Mouse (Mus musculus) kidney, embryonic 15.5 days (tissue): ENCODE data around the gene Ppp1r13l. TPM values are rescaled to one million over a fixed set of nuclear protein-coding genes. Genes with fewer than 3 reads are reported as not detected.

ENCODE experiments used
- ATAC-seq: fragments of 200-750 bp; cut with Nextera tagmentation; replicated peaks from 2 replicates; pipeline ENCODE4 v1.8.0; 2017; ENCODE audit warnings: moderate TSS enrichment; ENCODE audit not compliant: low FRiP score
- H3K27ac ChIP-seq: fragments of 300-500 bp; sonication (generic); 2 replicates; pipeline ENCODE4 v1.5.1; 2015; ENCODE audit warnings: mild to moderate bottlenecking, inconsistent platforms
- H3K27me3 ChIP-seq: fragments of 300-500 bp; sonication (generic); 2 replicates; pipeline ENCODE4 v1.6.1; 2015; ENCODE audit warnings: inconsistent platforms
- H3K36me3 ChIP-seq: fragments of 300-500 bp; sonication (generic); 2 replicates; pipeline ENCODE4 v1.6.1; 2015; ENCODE audit warnings: inconsistent platforms
- H3K4me1 ChIP-seq: fragments of 300-500 bp; sonication (generic); 2 replicates; pipeline ENCODE4 v1.6.1; 2015; ENCODE audit warnings: inconsistent platforms
- H3K4me2 ChIP-seq: fragments of 300-500 bp; sonication (generic); 2 replicates; pipeline ENCODE4 v1.6.1; 2015; ENCODE audit warnings: moderate library complexity, mild to moderate bottlenecking, inconsistent platforms
- H3K4me3 ChIP-seq: fragments of 300-500 bp; sonication (generic); replicated peaks from 2 replicates; pipeline ENCODE4 v1.5.1; 2015; ENCODE audit warnings: mild to moderate bottlenecking, inconsistent platforms
- H3K9ac ChIP-seq: fragments of 300-500 bp; sonication (generic); 2 replicates; pipeline ENCODE4 v1.6.1; 2015; ENCODE audit warnings: mild to moderate bottlenecking, inconsistent platforms
- H3K9me3 ChIP-seq: fragments of 300-500 bp; sonication (generic); replicated peaks from 2 replicates; pipeline ENCODE4 v1.6.1; 2016; ENCODE audit warnings: inconsistent platforms
- WGBS: fragments of 180-500 bp; shearing (Covaris S2); methylation state at CpG from one replicate; pipeline ENCODE4 v1.1.7; 2015; ENCODE audit warnings: mixed read lengths; 5-methylcytosine and 5-hydroxymethylcytosine counted together
- polyA plus RNA-seq: library from polyadenylated mRNA; unstranded; fragments of >200 nt; fragmentation: Nextera tagmentation; extraction: Ambion mirVana; gene quantifications from 2 replicates; pipeline ENCODE4 v1.2.1, GENCODE M21; 2015

Ppp1r13l gene
- polyA plus RNA-seq, 1 experiment from 2014 or later = 5.5 TPM

GRCm38 (mm10) chr7:19375368-19375767, 15.8 kb downstream of the Ppp1r13l start:
- H3K27me3 ChIP-seq = no peaks in the 10 kb centered on the region
- no peak overlapping the region for H3K4me3 ChIP-seq
- no peak for ATAC-seq
- WGBS = 80% methylated on average over 18 of the region's 18 CpGs
- H3K9me3 ChIP-seq = no peaks in the 10 kb centered on the region
- no peak overlapping the region for H3K9ac ChIP-seq
- H3K27ac ChIP-seq = no peak overlapping the region
- H3K36me3 ChIP-seq = no peaks in the 10 kb centered on the region
- no peaks in the 10 kb centered on the region for H3K4me1 ChIP-seq
- no peak overlapping the region for H3K4me2 ChIP-seq

GRCm38 (mm10) chr7:19376019-19376418, 16.5 kb downstream of the Ppp1r13l start:
- Histone ChIP-seq H3K4me1 (no peaks in the 10 kb centered on the region), H3K27ac (no peak overlapping the region), H3K36me3 (no peaks in the 10 kb centered on the region), H3K27me3 (no peaks in the 10 kb centered on the region), H3K4me3 (no peak overlapping the region), H3K9me3 (no peaks in the 10 kb centered on the region), H3K9ac (no peak overlapping the region), H3K4me2 (no peak overlapping the region)
- no peak for ATAC-seq
- 88% methylated on average over 4 of the region's 4 CpGs for WGBS

- ATAC-seq = no peak
- H3K36me3 ChIP-seq = no peaks in the 10 kb centered on the region
- H3K27me3 ChIP-seq = no peaks in the 10 kb centered on the region
- H3K4me3 ChIP-seq = no peak overlapping the region
- no peak overlapping the region for H3K4me2 ChIP-seq
- H3K4me1 ChIP-seq = peaks cover 8% of the 10 kb centered on the region
- no peak overlapping the region for H3K27ac ChIP-seq
- H3K9me3 ChIP-seq = no peaks in the 10 kb centered on the region
- WGBS = 76% methylated on average over 8 of the region's 8 CpGs
- H3K9ac ChIP-seq = no peak overlapping the region
Observed at GRCm38 (mm10) chr7:19378049-19378448, 18.5 kb downstream of the Ppp1r13l start.

- WGBS = 7% methylated on average over 43 of the region's 48 CpGs
- peaks cover 30% of the 10 kb centered on the region for H3K36me3 ChIP-seq
- peak; percentile 97 for ATAC-seq
- peaks cover 16% of the 10 kb centered on the region for H3K4me1 ChIP-seq
- no peaks in the 10 kb centered on the region for H3K9me3 ChIP-seq
- H3K27me3 ChIP-seq = no peaks in the 10 kb centered on the region
- H3K4me3 ChIP-seq = peak within 1 kb of the TSS; percentile 73
- H3K9ac ChIP-seq = peak within 1 kb of the TSS; percentile 66
- H3K27ac ChIP-seq = peak within 1 kb of the TSS; percentile 14; the same call in 1 of the 2 replicates
- H3K4me2 ChIP-seq = peak within 1 kb of the TSS; percentile 80
Observed at GRCm38 (mm10) chr7:19381377-19382165, 22.0 kb downstream of the Ppp1r13l start, which contains the start of gene Ercc2. Ercc2 (plus strand) TSS chr7:19382010.

- Histone ChIP-seq H3K4me3 (peak overlapping the region; percentile 73), H3K27ac (peak overlapping the region; percentile 14; the same call in 1 of the 2 replicates), H3K9ac (peak overlapping the region; percentile 66), H3K27me3 (no peaks in the 10 kb centered on the region), H3K4me1 (peaks cover 16% of the 10 kb centered on the region), H3K36me3 (peaks cover 35% of the 10 kb centered on the region), H3K9me3 (no peaks in the 10 kb centered on the region), H3K4me2 (peak overlapping the region; percentile 80)
- WGBS = under 1% methylated on average over 28 of the region's 37 CpGs
- peak; percentile 66 for ATAC-seq
Observed at GRCm38 (mm10) chr7:19382166-19382541, 22.6 kb downstream of the Ppp1r13l start.

GRCm38 (mm10) chr7:19383708-19384107, 24.2 kb downstream of the Ppp1r13l start:
- no peak for ATAC-seq

GRCm38 (mm10) chr7:19388699-19389413, 29.3 kb downstream of the Ppp1r13l start:
- Histone ChIP-seq H3K36me3 (peaks cover 99% of the 10 kb centered on the region), H3K4me3 (no peak overlapping the region), H3K4me1 (0 out of 2 replicates have a peak, but pooled peaks cover under 1% of the 10 kb centered on the region), H3K4me2 (no peak overlapping the region), H3K27ac (no peak overlapping the region), H3K9ac (no peak overlapping the region), H3K9me3 (no peaks in the 10 kb centered on the region), H3K27me3 (no peaks in the 10 kb centered on the region)
- ATAC-seq = no peak
- WGBS = 77% methylated on average over 9 of the region's 10 CpGs

More at GRCm38 (mm10) chr7:19383708-19384107, 24.2 kb downstream of the Ppp1r13l start:
- Histone ChIP-seq H3K27me3 (no peaks in the 10 kb centered on the region), H3K9ac (no peak overlapping the region), H3K4me3 (0 out of 2 replicates have a peak overlapping the region, but pooled peaks have one; percentile 73), H3K4me1 (peaks cover 16% of the 10 kb centered on the region), H3K36me3 (peaks cover 50% of the 10 kb centered on the region), H3K4me2 (peak overlapping the region; percentile 80; the same call in 1 of the 2 replicates), H3K27ac (no peak overlapping the region), H3K9me3 (no peaks in the 10 kb centered on the region)
- 92% methylated on average over 9 of the region's 9 CpGs for WGBS

- H3K9ac ChIP-seq = no peak overlapping the region
- no peak overlapping the region for H3K4me2 ChIP-seq
- peaks cover 65% of the 10 kb centered on the region for H3K36me3 ChIP-seq
- H3K9me3 ChIP-seq = no peaks in the 10 kb centered on the region
- 88% methylated on average over 8 of the region's 8 CpGs for WGBS
- no peak overlapping the region for H3K27ac ChIP-seq
- peaks cover 6% of the 10 kb centered on the region; the same call in 1 of the 2 replicates for H3K27me3 ChIP-seq
- ATAC-seq = no peak
- H3K4me1 ChIP-seq = peaks cover 5% of the 10 kb centered on the region
- H3K4me3 ChIP-seq = no peak overlapping the region
Observed at GRCm38 (mm10) chr7:19394484-19394883, 34.9 kb downstream of the Ppp1r13l start.

GRCm38 (mm10) chr7:19399496-19400280, 40.1 kb downstream of the Ppp1r13l start:
- ATAC-seq = peak; percentile 40; the same call in 1 of the 2 replicates
- H3K9ac ChIP-seq = peak overlapping the region; percentile 35
- H3K4me1 ChIP-seq = peaks cover 25% of the 10 kb centered on the region
- H3K4me2 ChIP-seq = peak overlapping the region; percentile 71
- 2% methylated on average over 27 of the region's 27 CpGs for WGBS
- peaks cover 5% of the 10 kb centered on the region; the same call in 1 of the 2 replicates for H3K9me3 ChIP-seq
- 0 out of 2 replicates have a peak overlapping the region, but pooled peaks have one; percentile 18 for H3K27ac ChIP-seq
- H3K27me3 ChIP-seq = peaks cover 48% of the 10 kb centered on the region
- peaks cover 13% of the 10 kb centered on the region for H3K36me3 ChIP-seq
- peak overlapping the region; percentile 41 for H3K4me3 ChIP-seq

GRCm38 (mm10) chr7:19400946-19401345, 41.4 kb downstream of the Ppp1r13l start:
- Histone ChIP-seq H3K9me3 (peaks cover 5% of the 10 kb centered on the region; the same call in 1 of the 2 replicates), H3K27ac (no peak overlapping the region), H3K4me3 (no peak overlapping the region), H3K4me1 (peaks cover 25% of the 10 kb centered on the region), H3K9ac (no peak overlapping the region), H3K27me3 (peaks cover 54% of the 10 kb centered on the region), H3K4me2 (no peak overlapping the region), H3K36me3 (peaks cover 2% of the 10 kb centered on the region)
- ATAC-seq = no peak
- 83% methylated on average over 4 of the region's 4 CpGs for WGBS

- Histone ChIP-seq H3K27ac (no peak overlapping the region), H3K9me3 (peaks cover 5% of the 10 kb centered on the region; the same call in 1 of the 2 replicates), H3K36me3 (no peaks in the 10 kb centered on the region), H3K27me3 (peaks cover 64% of the 10 kb centered on the region), H3K4me3 (no peak overlapping the region), H3K4me1 (peaks cover 25% of the 10 kb centered on the region), H3K4me2 (no peak overlapping the region), H3K9ac (no peak overlapping the region)
- WGBS = 81% methylated on average over 9 of the region's 9 CpGs
- ATAC-seq = no peak
Observed at GRCm38 (mm10) chr7:19402535-19403112, 43.1 kb downstream of the Ppp1r13l start.
